Mouse (Mus musculus): ENCODE data around the gene Zfp791. TPM values are rescaled to one million over a fixed set of nuclear protein-coding genes. Genes with fewer than 3 reads are reported as not detected.

Zfp791 gene
- total and polyA plus RNA-seq, 3 experiments: 0.03 TPM; not detected in 2

- Histone ChIP-seq H3K9me3 (replicated peaks; ENCODE audit: insufficient read depth, low read length) (no peaks in the 10 kb centered on the region), H3K36me3 (ENCODE audit: control insufficient read depth in 1 of 2, insufficient read depth in 2 of 2, low read length in 2 of 2) (no peaks in the 10 kb centered on the region), H3K27ac (ENCODE audit: control insufficient read depth, low read depth, low read length) (no peak overlapping the region), H3K4me1 (ENCODE audit: control insufficient read depth in 1 of 2, insufficient read depth in 2 of 2, low read length in 2 of 2) (no peaks in the 10 kb centered on the region), H3K27me3 (ENCODE audit: control insufficient read depth in 1 of 2, insufficient read depth in 2 of 2, low read length in 2 of 2) (no peaks in the 10 kb centered on the region), H3K9ac (ENCODE audit: control insufficient read depth, low read depth, low read length, poor library complexity, severe bottlenecking) (no peak overlapping the region), H3K4me3 (ENCODE audit: control insufficient read depth in 1 of 2, insufficient read depth in 1 of 2, low read depth in 2 of 2, low read length in 2 of 2) (no peak overlapping the region), H3K79me2 (ENCODE audit: control insufficient read depth, insufficient read depth, low read length, poor library complexity) (no peaks in the 10 kb centered on the region)
- TF ChIP-seq ETS1 (IDR thresholded peaks at IDR 0.05; ENCODE audit: low read depth, low read length) (no peak), ZNF384 (IDR thresholded peaks at IDR 0.05; ENCODE audit: low read depth, low read length) (no peak), GATA1 (IDR thresholded peaks at IDR 0.05; ENCODE audit: low read depth, low read length) (no peak), POLR2A (IDR thresholded peaks at IDR 0.05; ENCODE audit: control insufficient read depth in 1 of 2, insufficient read depth in 1 of 2, low read depth in 1 of 2, low read length in 2 of 2, poor library complexity in 1 of 2) (no peak), USF1 (IDR thresholded peaks at IDR 0.05; ENCODE audit: low read depth, low read length) (no peak), POLR2AphosphoS2 (IDR thresholded peaks at IDR 0.05; ENCODE audit: low read length) (no peak), ZKSCAN1 (IDR thresholded peaks at IDR 0.05; ENCODE audit: low read depth, low read length) (no peak), MAZ (IDR thresholded peaks at IDR 0.05; ENCODE audit: low read depth, low read length) (no peak), TBP (IDR thresholded peaks at IDR 0.05; ENCODE audit: low read depth, low read length) (no peak), NRF1 (IDR thresholded peaks at IDR 0.05; ENCODE audit: insufficient read depth, low read depth, low read length, poor library complexity, severe bottlenecking) (no peak), GABPA (IDR thresholded peaks at IDR 0.05; ENCODE audit: low read depth, low read length) (no peak), NELFE (IDR thresholded peaks at IDR 0.05; ENCODE audit: low read depth, low read length) (no peak), SMC3 (IDR thresholded peaks at IDR 0.05; ENCODE audit: low read depth, low read length) (no peak), RCOR1 (IDR thresholded peaks at IDR 0.05; ENCODE audit: low read depth, low read length) (no peak), MYB (IDR thresholded peaks at IDR 0.05; ENCODE audit: low read depth, low read length) (no peak), POLR2AphosphoS5 (IDR thresholded peaks at IDR 0.05; ENCODE audit: borderline replicate concordance, low read depth, low read length) (no peak), RAD21 (IDR thresholded peaks at IDR 0.05; ENCODE audit: low read depth, low read length) (no peak), JUND (IDR thresholded peaks at IDR 0.05; ENCODE audit: low read depth, low read length) (no peak), SIN3A (IDR thresholded peaks at IDR 0.05; ENCODE audit: low read length) (no peak)
- DNase-seq (ENCODE audit: low read depth, low spot score): no peak
These were observed 3.6 kb downstream of the Zfp791 start for GRCm38 (mm10) chr8:85119052-85119981.

- H3K27me3 ChIP-seq (ENCODE audit: control insufficient read depth in 1 of 2, insufficient read depth in 2 of 2, low read length in 2 of 2): no peaks in the 10 kb centered on the region
- TF ChIP-seq ZNF384 (IDR thresholded peaks at IDR 0.05; ENCODE audit: low read depth, low read length) (no peak), NELFE (IDR thresholded peaks at IDR 0.05; ENCODE audit: low read depth, low read length) (no peak), MAX (IDR thresholded peaks at IDR 0.05; ENCODE audit: low read length) (no peak), MAZ (IDR thresholded peaks at IDR 0.05; ENCODE audit: low read depth, low read length) (no peak), MEF2A (IDR thresholded peaks at IDR 0.05; ENCODE audit: extremely low read depth, insufficient replicate concordance, low read depth, low read length, poor library complexity, severe bottlenecking) (no peak), POLR2AphosphoS5 (IDR thresholded peaks at IDR 0.05; ENCODE audit: borderline replicate concordance, low read depth, low read length) (no peak), BHLHE40 (IDR thresholded peaks at IDR 0.05; ENCODE audit: borderline replicate concordance, low read depth, low read length) (no peak), GATA1 (IDR thresholded peaks at IDR 0.05; ENCODE audit: low read depth, low read length) (no peak), POLR2A (IDR thresholded peaks at IDR 0.05; ENCODE audit: control insufficient read depth in 1 of 2, insufficient read depth in 1 of 2, low read depth in 1 of 2, low read length in 2 of 2, poor library complexity in 1 of 2) (no peak), ETS1 (IDR thresholded peaks at IDR 0.05; ENCODE audit: low read depth, low read length) (no peak), TBP (IDR thresholded peaks at IDR 0.05; ENCODE audit: low read depth, low read length) (no peak), MAFK (IDR thresholded peaks at IDR 0.05; ENCODE audit: borderline replicate concordance, low read depth, low read length) (no peak), HCFC1 (IDR thresholded peaks at IDR 0.05; ENCODE audit: low read depth, low read length) (no peak), EP300 (IDR thresholded peaks at IDR 0.05; ENCODE audit: low read depth in 1 of 2, low read length in 2 of 2) (no peak), JUND (IDR thresholded peaks at IDR 0.05; ENCODE audit: low read depth, low read length) (no peak), ELF1 (IDR thresholded peaks at IDR 0.05; ENCODE audit: low read depth, low read length) (no peak)
- H3K9me3 ChIP-seq (replicated peaks; ENCODE audit: insufficient read depth, low read length): no peaks in the 10 kb centered on the region
- H3K4me1 ChIP-seq (ENCODE audit: control insufficient read depth in 1 of 2, insufficient read depth in 2 of 2, low read length in 2 of 2): no peaks in the 10 kb centered on the region
- no peak overlapping the region for H3K4me3 ChIP-seq (ENCODE audit: control insufficient read depth in 1 of 2, insufficient read depth in 1 of 2, low read depth in 2 of 2, low read length in 2 of 2)
- DNase-seq (ENCODE audit: low read depth, low spot score): no peak
- H3K27ac ChIP-seq (ENCODE audit: control insufficient read depth, low read depth, low read length): no peak overlapping the region
- no peak overlapping the region for H3K9ac ChIP-seq (ENCODE audit: control insufficient read depth, low read depth, low read length, poor library complexity, severe bottlenecking)
- H3K36me3 ChIP-seq (ENCODE audit: control insufficient read depth in 1 of 2, insufficient read depth in 2 of 2, low read length in 2 of 2): no peaks in the 10 kb centered on the region
- no peaks in the 10 kb centered on the region for H3K79me2 ChIP-seq (ENCODE audit: control insufficient read depth, insufficient read depth, low read length, poor library complexity)
These were observed 5.9 kb downstream of the Zfp791 start for GRCm38 (mm10) chr8:85116984-85117383.

All from MEL (cell line).